10 mouse cellular contexts compared by ENCODE assay signal in the genomic region with DNA sequence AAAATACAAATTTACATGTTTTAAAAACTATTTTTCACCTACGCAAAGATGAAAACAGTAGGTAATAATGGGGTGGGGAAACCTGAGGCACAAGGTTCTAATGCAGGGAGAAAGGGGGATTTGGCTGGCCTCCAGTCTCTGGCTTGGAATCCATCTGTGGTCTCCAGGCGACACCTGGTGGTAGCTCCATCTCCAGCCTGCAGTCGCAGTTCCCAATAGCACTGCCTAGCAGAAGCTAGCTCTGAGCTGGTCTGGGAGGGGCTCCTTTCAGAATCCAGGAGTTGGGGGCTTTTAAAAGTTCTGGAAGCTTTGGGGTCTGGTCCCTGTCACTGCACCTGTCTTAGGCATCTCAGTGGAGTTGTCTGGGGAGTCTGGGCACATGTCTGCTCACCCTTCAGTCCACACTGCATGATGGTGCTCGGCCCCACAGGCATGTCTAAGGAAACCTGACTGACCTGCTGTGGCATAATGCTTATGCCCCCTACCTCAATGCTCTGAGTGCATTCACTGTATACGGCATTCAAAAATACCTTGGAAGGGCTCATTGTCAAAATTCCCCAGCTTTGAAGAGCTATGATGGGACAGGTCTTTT. TPM values are rescaled to one million over a fixed set of nuclear protein-coding genes. Genes with fewer than 3 reads are reported as not detected.
A peak's percentile ranks its signal among the peaks of the same experiment; 100 is the strongest.
DNase-seq lines count a peak whose midpoint lies in the region; TF ChIP-seq lines count a peak whose summit lies in the region.
"Had no signal": no experiment of that assay in that cellular context is flagged by ENCODE, and none has a peak within 500 bp of the region (broad histone marks: within the 10 kb centered on the region; RNA-seq: fewer than 3 reads in every experiment).

No protein-coding gene starts in this region.

- DNase-seq in 3T3-L1 (ENCODE audit: low read depth, low spot score) = peak; percentile 62
- peak; percentile 31 for DNase-seq in Muller cell, postnatal 12 days (ENCODE audit: inconsistent ontology term)
- DNase-seq in gastrocnemius, postnatal 4 days (ENCODE audit: low spot score in 2 of 2) = peak; percentile 72 to 74
- DNase-seq in layer of hippocampus, postnatal 14 days (ENCODE audit: low spot score in 2 of 2) = peak; percentile 76 to 78
- peak; percentile 64 for DNase-seq in lung, postnatal 36 days
- peak; percentile 58 for DNase-seq in right cerebral cortex, adult 18-20 months
- DNase-seq in urinary bladder, postnatal 25 days (ENCODE audit: low spot score) = peak; percentile 64

- TF ChIP-seq POLR2A in cortical plate, adult 2 months (IDR thresholded peaks at IDR 0.05; ENCODE audit: extremely low read depth, insufficient read depth, low read length) = no peak

- no peak overlapping the region for H3K4me3 ChIP-seq in cortical plate, adult 2 months (ENCODE audit: insufficient read depth, low read length)
- H3K4me3 ChIP-seq: embryonic facial prominence, embryonic 13.5 days had no signal

- H3K27ac ChIP-seq in cortical plate, adult 2 months (ENCODE audit: insufficient read depth, low read length) = no peak overlapping the region
- H3K27ac ChIP-seq: embryonic facial prominence, embryonic 13.5 days had no signal

- no peaks in the 10 kb centered on the region for H3K4me1 ChIP-seq in cortical plate, adult 2 months (ENCODE audit: control insufficient read depth, insufficient read depth, low read length)

- TF ChIP-seq CTCF in cortical plate, adult 2 months (IDR thresholded peaks at IDR 0.05; ENCODE audit: extremely low read depth, insufficient read depth, low read length) = peak; percentile 92

RNA-seq across cellular contexts. Expression of gene Ankrd60, which starts 16.2 kb away (rescaled TPM):
- not detected in 2 replicates for polyA plus RNA-seq in cortical plate, adult 2 months (2012; rRNA removed)
- total RNA-seq in gastrocnemius, postnatal 4 days (2021) = not detected
- not detected for total RNA-seq in layer of hippocampus, postnatal 14 days (2021)
- total RNA-seq: neutrophil, adult 5-6 weeks had no signal
- polyA plus RNA-seq: embryonic facial prominence, embryonic 13.5 days had no signal

RNA-seq across cellular contexts. Expression of gene 1700021F07Rik, which starts 39.6 kb away (rescaled TPM):
- not detected in 2 replicates for polyA plus RNA-seq in cortical plate, adult 2 months (2012; rRNA removed)
- total RNA-seq in gastrocnemius, postnatal 4 days (2021) = not detected
- total RNA-seq in layer of hippocampus, postnatal 14 days (2021) = not detected
- total RNA-seq: neutrophil, adult 5-6 weeks had no signal
- polyA plus RNA-seq: embryonic facial prominence, embryonic 13.5 days had no signal
